Mouse (Mus musculus) C2C12 (cell line): ENCODE results near the gene Anks3. TPM values are rescaled to one million over a fixed set of nuclear protein-coding genes. Genes with fewer than 3 reads are reported as not detected.

Experiments
- H3K27me3 ChIP-seq: one replicate; pipeline ENCODE4 v1.6.1; 2011; ENCODE audit not compliant: control insufficient read depth, insufficient read depth, insufficient read length
- H3K36me3 ChIP-seq: one replicate; pipeline ENCODE4 v1.6.1; 2011; ENCODE audit not compliant: control insufficient read depth, insufficient read depth
- H3K4me3 ChIP-seq: one replicate; pipeline ENCODE4 v1.5.1; 2011; ENCODE audit warnings: mild to moderate bottlenecking, control low read depth; ENCODE audit not compliant: poor library complexity, insufficient read depth, severe bottlenecking
- H3K79me2 ChIP-seq: one replicate; pipeline ENCODE4 v1.6.1; 2011; ENCODE audit not compliant: control insufficient read depth, insufficient read depth
- H3K79me3 ChIP-seq: one replicate; pipeline ENCODE4 v1.6.1; 2011; ENCODE audit warnings: low read depth, control low read depth
- H3ac ChIP-seq: one replicate; pipeline ENCODE3; 2011; ENCODE audit warnings: low read depth; ENCODE audit not compliant: control insufficient read depth, insufficient read length
- CEBPB ChIP-seq: IDR thresholded peaks from one replicate; pipeline ENCODE4 v1.6.1; 2011; ENCODE audit warnings: low read depth, mild to moderate bottlenecking, control low read depth, moderate library complexity
- CTCF ChIP-seq: IDR thresholded peaks from one replicate; pipeline ENCODE4 v1.5.1; 2011; ENCODE audit not compliant: control insufficient read depth, insufficient read depth, insufficient read length
- FOSL1 ChIP-seq: IDR thresholded peaks from one replicate; pipeline ENCODE4 v1.8.0; 2011; ENCODE audit warnings: mild to moderate bottlenecking, low read length; ENCODE audit not compliant: poor library complexity, insufficient read depth, severe bottlenecking
- MAX ChIP-seq: IDR thresholded peaks from one replicate; pipeline ENCODE4 v1.6.1; 2011; ENCODE audit warnings: mild to moderate bottlenecking, control low read depth
- MYOD1 ChIP-seq: IDR thresholded peaks from one replicate; pipeline ENCODE4 v1.6.1; 2011; ENCODE audit warnings: low read depth; ENCODE audit not compliant: control insufficient read depth, insufficient read length
- MYOG ChIP-seq: IDR thresholded peaks from one replicate; pipeline ENCODE4 v1.6.1; 2011; ENCODE audit not compliant: control insufficient read depth, insufficient read length; ENCODE audit errors: extremely low read depth
- USF1 ChIP-seq: IDR thresholded peaks from one replicate; pipeline ENCODE4 v1.6.1; 2011; ENCODE audit warnings: low read depth, mild to moderate bottlenecking, control low read depth, moderate library complexity
- polyA plus RNA-seq: library from polyadenylated mRNA; unstranded; fragments of >200 nt; fragmentation: generic; extraction: Trizol; gene quantifications from one replicate; pipeline ENCODE4 v1.2.1, GENCODE M21; 2012; ENCODE audit warnings: missing spikeins

Gene Anks3
- polyA plus RNA-seq, 1 experiment = 20.9 TPM

DNA sequence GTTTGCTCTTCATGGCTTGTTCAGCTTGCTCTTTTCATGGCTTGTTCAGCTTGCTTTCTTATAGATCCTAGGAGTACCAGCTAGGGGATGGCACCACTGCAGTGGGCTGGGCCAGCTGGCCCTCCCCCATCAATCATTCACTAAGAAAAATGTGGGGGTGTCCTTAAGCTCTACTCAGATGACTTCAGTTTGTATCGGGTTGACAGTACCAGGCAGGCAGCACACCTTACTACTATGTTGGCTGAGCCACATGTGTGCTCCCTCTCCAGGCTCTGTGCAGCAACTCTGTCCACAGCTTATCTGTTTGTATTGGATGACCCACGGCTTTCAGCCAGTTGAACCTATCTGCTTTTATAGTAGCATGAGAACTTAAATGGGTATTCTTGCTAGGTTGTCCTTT is 35.5 kb downstream of the Anks3 start:
- TF ChIP-seq FOSL1 (no peak), CEBPB (no peak), MAX (no peak), CTCF (no peak), USF1 (no peak), MYOD1 (no peak), MYOG (no peak)
- Histone ChIP-seq H3K27me3 (no peaks in the 10 kb centered on the region), H3ac (no peak overlapping the region), H3K36me3 (peaks cover 22% of the 10 kb centered on the region), H3K79me2 (no peaks in the 10 kb centered on the region), H3K4me3 (no peak overlapping the region), H3K79me3 (no peaks in the 10 kb centered on the region)

DNA sequence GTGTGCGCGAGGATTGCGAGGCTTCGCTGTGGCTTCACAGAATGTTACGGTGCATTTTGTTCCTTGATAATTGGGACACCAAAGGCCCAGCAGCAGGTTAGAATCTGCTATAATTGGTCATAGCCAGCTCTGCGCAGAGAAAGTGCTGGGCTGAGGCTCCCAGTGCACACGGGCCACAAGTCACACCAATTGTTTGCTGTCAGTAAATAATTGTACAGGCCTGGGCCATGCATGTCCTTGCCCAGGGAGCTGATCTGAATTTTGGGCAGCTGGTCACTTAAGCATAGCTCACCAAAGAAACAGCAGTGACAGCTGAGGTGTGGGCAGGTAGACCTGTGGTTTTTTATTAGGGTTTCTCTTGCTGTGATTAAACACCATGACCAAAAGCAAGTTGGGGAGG is 36.0 kb downstream of the Anks3 start:
- Histone ChIP-seq H3ac (no peak overlapping the region), H3K79me2 (no peaks in the 10 kb centered on the region), H3K79me3 (no peaks in the 10 kb centered on the region), H3K36me3 (peaks cover 17% of the 10 kb centered on the region), H3K4me3 (no peak overlapping the region), H3K27me3 (no peaks in the 10 kb centered on the region)
- TF ChIP-seq CTCF = no peak
- no peak for TF ChIP-seq MAX
- TF ChIP-seq USF1 = no peak
- no peak for TF ChIP-seq MYOD1
- TF ChIP-seq CEBPB = no peak
- TF ChIP-seq FOSL1 = no peak
- TF ChIP-seq MYOG = no peak

DNA sequence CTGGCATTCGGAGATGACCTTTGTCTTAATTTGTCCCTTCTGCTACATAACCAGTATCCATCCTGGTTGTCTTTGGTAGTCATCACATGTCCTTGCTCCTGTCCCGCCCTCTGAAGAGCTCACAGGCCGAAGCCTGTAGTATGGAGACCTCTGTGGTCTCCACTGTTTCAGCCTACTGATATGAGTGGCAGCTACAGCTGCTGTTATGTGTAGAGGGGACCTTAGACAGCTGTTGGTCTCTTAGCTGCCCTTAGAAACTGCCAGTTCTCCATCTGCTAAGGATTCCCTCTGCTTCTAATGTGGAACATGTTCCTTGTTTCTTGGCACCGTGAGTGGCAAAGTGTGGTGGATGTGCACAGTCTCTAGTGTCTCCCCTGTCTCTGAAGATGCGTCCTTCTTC is 40.0 kb downstream of the Anks3 start:
- Histone ChIP-seq H3K79me2 (no peaks in the 10 kb centered on the region), H3K36me3 (peaks cover 8% of the 10 kb centered on the region), H3K27me3 (no peaks in the 10 kb centered on the region), H3K79me3 (no peaks in the 10 kb centered on the region), H3ac (no peak overlapping the region), H3K4me3 (no peak overlapping the region)
- TF ChIP-seq MYOG (no peak), MYOD1 (peak; percentile 50)

DNA sequence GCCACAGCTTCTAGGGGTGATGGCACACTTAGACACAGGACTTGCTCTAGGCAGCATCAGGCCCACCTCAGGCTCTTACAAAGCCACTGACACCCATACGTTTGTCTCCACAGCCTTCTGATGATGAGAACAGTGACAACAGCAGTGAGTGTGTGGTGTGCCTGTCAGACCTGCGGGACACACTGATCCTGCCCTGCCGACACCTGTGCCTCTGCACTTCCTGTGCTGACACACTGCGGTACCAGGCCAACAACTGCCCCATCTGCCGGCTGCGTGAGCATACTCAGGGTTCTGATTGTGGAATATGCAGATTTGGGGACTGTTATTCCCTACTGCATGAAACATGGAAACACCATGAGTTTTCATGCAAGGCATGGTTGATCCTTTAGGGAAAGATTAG is 41.5 kb downstream of the Anks3 start:
- Histone ChIP-seq H3ac (no peak overlapping the region), H3K4me3 (no peak overlapping the region), H3K27me3 (no peaks in the 10 kb centered on the region), H3K79me3 (no peaks in the 10 kb centered on the region), H3K79me2 (no peaks in the 10 kb centered on the region), H3K36me3 (peaks cover 4% of the 10 kb centered on the region)
- TF ChIP-seq MYOG (no peak), CTCF (no peak), FOSL1 (no peak), CEBPB (no peak), MYOD1 (no peak), MAX (no peak), USF1 (no peak)

DNA sequence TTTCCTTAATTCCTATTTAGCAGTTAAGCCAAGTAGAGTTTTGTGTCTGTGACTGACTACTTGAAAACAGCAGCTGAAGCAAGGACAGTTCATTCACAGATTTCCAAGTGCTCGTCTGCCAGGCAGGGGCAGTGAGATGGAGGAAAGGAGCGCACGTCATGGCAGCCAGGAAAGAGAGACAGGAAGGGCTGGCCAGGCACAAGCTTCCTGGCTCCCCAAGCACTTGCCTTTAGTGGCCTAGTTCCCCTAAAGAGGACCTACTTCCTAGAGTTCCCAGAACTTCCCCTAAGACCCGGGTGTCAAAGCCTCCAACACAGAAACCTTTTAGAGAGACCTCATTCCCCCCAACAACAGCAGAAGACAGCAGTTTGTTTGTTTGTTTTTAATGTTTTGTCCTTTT is 43.4 kb downstream of the Anks3 start:
- Histone ChIP-seq H3K4me3 (no peak overlapping the region), H3K79me3 (no peaks in the 10 kb centered on the region), H3ac (no peak overlapping the region), H3K36me3 (no peaks in the 10 kb centered on the region), H3K27me3 (no peaks in the 10 kb centered on the region), H3K79me2 (no peaks in the 10 kb centered on the region)
- no peak for TF ChIP-seq MAX

DNA sequence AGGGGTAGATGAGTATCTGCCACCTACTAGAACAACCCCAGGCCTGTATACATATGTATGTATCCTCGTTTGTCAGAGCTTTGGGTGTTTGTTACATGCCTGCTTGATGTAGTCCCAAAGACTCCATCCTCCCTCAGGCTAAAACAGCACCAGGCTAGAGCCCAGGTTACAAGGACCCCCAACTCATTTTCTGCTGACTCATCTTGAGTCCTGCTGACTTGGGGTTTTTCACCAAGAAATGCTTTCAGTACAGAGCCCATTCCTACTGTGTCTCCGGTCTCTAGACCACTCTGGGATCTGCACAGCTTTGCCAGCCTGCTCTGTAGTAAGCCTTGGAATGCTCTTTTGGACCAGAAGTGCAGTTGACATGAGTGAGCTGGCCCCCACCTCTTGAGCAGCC is 47.4 kb downstream of the Anks3 start:
- Histone ChIP-seq H3K79me2 (no peaks in the 10 kb centered on the region), H3K36me3 (peaks cover 4% of the 10 kb centered on the region), H3K27me3 (no peaks in the 10 kb centered on the region), H3ac (no peak overlapping the region), H3K4me3 (no peak overlapping the region), H3K79me3 (no peaks in the 10 kb centered on the region)
- TF ChIP-seq MYOG (no peak), CTCF (no peak), MYOD1 (no peak), MAX (no peak), USF1 (no peak), CEBPB (no peak), FOSL1 (no peak)
